Mouse (Mus musculus) cerebellum, adult 2 months (tissue): Measurements from ENCODE around the gene Abca4.

Experiments used
- CTCF ChIP-seq: fragments of 200-500 bp; IDR thresholded peaks from 2 replicates; pipeline ENCODE4 v1.5.1; 2011; ENCODE audit warnings: low read depth, mild to moderate bottlenecking, control low read depth, low read length, moderate library complexity, borderline replicate concordance; ENCODE audit not compliant: insufficient read depth
- POLR2A ChIP-seq: fragments of 200-500 bp; IDR thresholded peaks from 2 replicates; pipeline ENCODE4 v1.6.1; 2011; ENCODE audit warnings: low read length, control low read depth, borderline replicate concordance; ENCODE audit not compliant: insufficient read depth

DNA sequence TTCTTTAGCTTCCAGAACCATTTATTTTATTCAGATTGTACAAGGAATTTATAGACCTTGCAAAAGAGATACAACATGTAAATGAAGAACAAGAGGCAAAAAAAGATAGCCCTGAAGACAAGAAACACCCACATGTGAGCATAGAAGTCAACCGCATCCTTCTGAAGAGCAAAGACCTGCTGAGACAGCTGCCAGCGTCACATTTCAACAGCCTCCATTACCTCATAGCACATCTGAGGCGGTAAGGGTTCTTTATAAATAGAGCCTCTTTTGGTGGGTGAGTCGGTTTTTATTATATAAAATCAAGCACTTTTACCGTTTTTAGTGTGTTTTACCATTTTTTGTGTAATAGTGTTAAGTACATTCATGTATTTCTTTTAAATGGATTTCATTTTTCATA, 34.4 kb upstream of the Abca4 start:
- no peak for TF ChIP-seq CTCF
- TF ChIP-seq POLR2A = no peak
